Mouse (Mus musculus): Measurements from ENCODE around the gene Sfxn5. TPM values are rescaled to one million over a fixed set of nuclear protein-coding genes. Genes with fewer than 3 reads are reported as not detected.
A peak's percentile ranks its signal among the peaks of the same experiment; 100 is the strongest.

The Sfxn5 gene
- total and polyA plus RNA-seq, 3 experiments: 1.8 to 3.0 TPM; not detected in 1

- Histone ChIP-seq H3K79me2 (ENCODE audit: control insufficient read depth, insufficient read depth, low read length, poor library complexity) (no peaks in the 10 kb centered on the region), H3K27ac (ENCODE audit: control insufficient read depth, low read depth, low read length) (no peak overlapping the region), H3K9ac (ENCODE audit: control insufficient read depth, low read depth, low read length, poor library complexity, severe bottlenecking) (no peak overlapping the region), H3K36me3 (ENCODE audit: control insufficient read depth in 1 of 2, insufficient read depth in 2 of 2, low read length in 2 of 2) (peaks cover 0 to 15% of the 10 kb centered on the region in 2 experiments; a peak in 2 of 4 replicates), H3K4me3 (ENCODE audit: control insufficient read depth in 1 of 2, insufficient read depth in 1 of 2, low read depth in 2 of 2, low read length in 2 of 2) (no peak overlapping the region), H3K4me1 (ENCODE audit: control insufficient read depth in 1 of 2, insufficient read depth in 2 of 2, low read length in 2 of 2) (peaks cover 11 to 34% of the 10 kb centered on the region in 2 experiments), H3K9me3 (replicated peaks; ENCODE audit: insufficient read depth, low read length) (no peaks in the 10 kb centered on the region), H3K27me3 (ENCODE audit: control insufficient read depth in 1 of 2, insufficient read depth in 2 of 2, low read length in 2 of 2) (no peaks in the 10 kb centered on the region)
- DNase-seq (ENCODE audit: low read depth, low spot score): no peak
- no peak for TF ChIP-seq ELF1 (IDR thresholded peaks at IDR 0.05; ENCODE audit: low read depth, low read length)
- TF ChIP-seq GATA1 (IDR thresholded peaks at IDR 0.05; ENCODE audit: low read depth, low read length): no peak
- no peak for TF ChIP-seq MAFK (IDR thresholded peaks at IDR 0.05; ENCODE audit: borderline replicate concordance, low read depth, low read length)
- no peak for TF ChIP-seq CHD1 (IDR thresholded peaks at IDR 0.05; ENCODE audit: low read depth, low read length)
- no peak for TF ChIP-seq CTCF (IDR thresholded peaks at IDR 0.05 in 2 of 3, conservative IDR thresholded peaks at IDR 0.05 in 1 of 3; ENCODE audit: control insufficient read depth in 1 of 3, insufficient read depth in 1 of 3, low read depth in 2 of 3, low read length in 3 of 3, poor library complexity in 1 of 3, severe bottlenecking in 1 of 3)
- TF ChIP-seq ZMIZ1 (IDR thresholded peaks at IDR 0.05; ENCODE audit: low read depth, low read length): no peak
- TF ChIP-seq E2F4 (IDR thresholded peaks at IDR 0.05; ENCODE audit: borderline replicate concordance, low read depth, low read length): no peak
These were observed 38.7 kb upstream of the Sfxn5 start for GRCm38 (mm10) chr6:85371859-85372405.

- no peak overlapping the region for H3K4me3 ChIP-seq (ENCODE audit: control insufficient read depth in 1 of 2, insufficient read depth in 1 of 2, low read depth in 2 of 2, low read length in 2 of 2)
- TF ChIP-seq HCFC1 (IDR thresholded peaks at IDR 0.05; ENCODE audit: low read depth, low read length): no peak
- TF ChIP-seq UBTF (IDR thresholded peaks at IDR 0.05; ENCODE audit: borderline replicate concordance, insufficient read depth, low read depth, low read length): no peak
- no peak for TF ChIP-seq ZKSCAN1 (IDR thresholded peaks at IDR 0.05; ENCODE audit: low read depth, low read length)
- no peak for DNase-seq (ENCODE audit: low read depth, low spot score)
- no peaks in the 10 kb centered on the region for H3K9me3 ChIP-seq (replicated peaks; ENCODE audit: insufficient read depth, low read length)
- peaks cover 16 to 36% of the 10 kb centered on the region in 2 experiments for H3K4me1 ChIP-seq (ENCODE audit: control insufficient read depth in 1 of 2, insufficient read depth in 2 of 2, low read length in 2 of 2)
- no peaks in the 10 kb centered on the region for H3K79me2 ChIP-seq (ENCODE audit: control insufficient read depth, insufficient read depth, low read length, poor library complexity)
- H3K9ac ChIP-seq (ENCODE audit: control insufficient read depth, low read depth, low read length, poor library complexity, severe bottlenecking): no peak overlapping the region
- H3K27me3 ChIP-seq (ENCODE audit: control insufficient read depth in 1 of 2, insufficient read depth in 2 of 2, low read length in 2 of 2): no peaks in the 10 kb centered on the region
- peaks cover 0 to 15% of the 10 kb centered on the region in 2 experiments; a peak in 2 of 4 replicates for H3K36me3 ChIP-seq (ENCODE audit: control insufficient read depth in 1 of 2, insufficient read depth in 2 of 2, low read length in 2 of 2)
- no peak overlapping the region for H3K27ac ChIP-seq (ENCODE audit: control insufficient read depth, low read depth, low read length)
These were observed 37.6 kb upstream of the Sfxn5 start for GRCm38 (mm10) chr6:85370666-85371430.

- Histone ChIP-seq H3K36me3 (ENCODE audit: control insufficient read depth in 1 of 2, insufficient read depth in 2 of 2, low read length in 2 of 2) (peaks cover 0 to 15% of the 10 kb centered on the region in 2 experiments; a peak in 2 of 4 replicates), H3K79me2 (ENCODE audit: control insufficient read depth, insufficient read depth, low read length, poor library complexity) (no peaks in the 10 kb centered on the region), H3K4me1 (ENCODE audit: control insufficient read depth in 1 of 2, insufficient read depth in 2 of 2, low read length in 2 of 2) (peaks cover 16 to 36% of the 10 kb centered on the region in 2 experiments), H3K9ac (ENCODE audit: control insufficient read depth, low read depth, low read length, poor library complexity, severe bottlenecking) (no peak overlapping the region), H3K27me3 (ENCODE audit: control insufficient read depth in 1 of 2, insufficient read depth in 2 of 2, low read length in 2 of 2) (no peaks in the 10 kb centered on the region), H3K27ac (ENCODE audit: control insufficient read depth, low read depth, low read length) (no peak overlapping the region), H3K4me3 (ENCODE audit: control insufficient read depth in 1 of 2, insufficient read depth in 1 of 2, low read depth in 2 of 2, low read length in 2 of 2) (no peak overlapping the region), H3K9me3 (replicated peaks; ENCODE audit: insufficient read depth, low read length) (no peaks in the 10 kb centered on the region)
- TF ChIP-seq ZMIZ1 (IDR thresholded peaks at IDR 0.05; ENCODE audit: low read depth, low read length) (no peak), ZNF384 (IDR thresholded peaks at IDR 0.05; ENCODE audit: low read depth, low read length) (peak; percentile 58)
- no peak for DNase-seq (ENCODE audit: low read depth, low spot score)
These were observed 36.8 kb upstream of the Sfxn5 start for GRCm38 (mm10) chr6:85370041-85370440.
